Mouse (Mus musculus) spleen, adult 2 months (tissue): Measurements from ENCODE around the gene Mettl22.

Source experiments
- CTCF ChIP-seq: fragments of 200-500 bp; IDR thresholded peaks from 2 replicates; pipeline ENCODE4 v1.5.1; 2011; ENCODE audit warnings: mild to moderate bottlenecking, inconsistent platforms; ENCODE audit not compliant: insufficient read depth, insufficient read length, insufficient replicate concordance; ENCODE audit errors: extremely low read depth
- POLR2A ChIP-seq: fragments of 200-500 bp; IDR thresholded peaks from 2 replicates; pipeline ENCODE4 v1.6.1; 2011; ENCODE audit warnings: low read depth, low read length, inconsistent platforms

- TF ChIP-seq CTCF (no peak), POLR2A (no peak)
Observed at GRCm38 (mm10) chr16:8444911-8445310, 25.7 kb upstream of the Mettl22 start.
